Mouse (Mus musculus) forebrain, postnatal 0 days (tissue): ENCODE results near the gene Fam49a. TPM values are rescaled to one million over a fixed set of nuclear protein-coding genes. Genes with fewer than 3 reads are reported as not detected.

Source experiments
- ATAC-seq: fragments of 200-750 bp; cut with Nextera tagmentation; 2 replicates; pipeline ENCODE4 v1.8.0; 2017; ENCODE audit warnings: mild to moderate bottlenecking, moderate library complexity
- DNase-seq: peaks from one replicate; pipeline ENCODE4 v3.0.0-alpha.2; 2015
- H3K27ac ChIP-seq: fragments of 300-500 bp; sonication (generic); 2 replicates; pipeline ENCODE4 v1.5.1; 2014; ENCODE audit warnings: low read depth, mild to moderate bottlenecking, antibody characterized with exemption, low read length, moderate library complexity, mixed read lengths
- H3K27me3 ChIP-seq: fragments of 300-500 bp; sonication (generic); 2 replicates; pipeline ENCODE4 v1.6.1; 2014; ENCODE audit warnings: mild to moderate bottlenecking, low read length, mixed read lengths; ENCODE audit not compliant: insufficient read depth
- H3K36me3 ChIP-seq: fragments of 300-500 bp; sonication (generic); 2 replicates; pipeline ENCODE4 v1.6.1; 2014; ENCODE audit warnings: mild to moderate bottlenecking, moderate library complexity; ENCODE audit not compliant: insufficient read depth
- H3K4me1 ChIP-seq: fragments of 300-500 bp; sonication (generic); 2 replicates; pipeline ENCODE4 v1.6.1; 2014; ENCODE audit warnings: antibody characterized with exemption; ENCODE audit not compliant: insufficient read depth
- H3K4me2 ChIP-seq: fragments of 300-500 bp; sonication (generic); 2 replicates; pipeline ENCODE4 v1.6.1; 2014; ENCODE audit warnings: low read depth, mild to moderate bottlenecking, moderate library complexity
- H3K4me3 ChIP-seq: fragments of 300-500 bp; sonication (generic); 2 replicates; pipeline ENCODE4 v1.5.1; 2014; ENCODE audit warnings: low read depth, low read length, mixed read lengths
- H3K9ac ChIP-seq: fragments of 300-500 bp; sonication (generic); 2 replicates; pipeline ENCODE4 v1.6.1; 2014; ENCODE audit warnings: mild to moderate bottlenecking
- H3K9me3 ChIP-seq: fragments of 300-500 bp; sonication (generic); 2 replicates; pipeline ENCODE4 v1.6.1; 2016; ENCODE audit warnings: low read length
- CTCF ChIP-seq: sonication (generic); IDR thresholded peaks from 2 replicates; pipeline ENCODE4 v1.5.1; 2016; ENCODE audit warnings: antibody characterized with exemption, control low read depth, low read depth
- WGBS: fragments of 180-500 bp; shearing (Covaris S2); extraction: QIAGEN DNeasy Blood & Tissue Kit; methylation state at CpG from one replicate; pipeline ENCODE4 v1.1.7; 2014; 5-methylcytosine and 5-hydroxymethylcytosine counted together
- polyA plus RNA-seq: library from polyadenylated mRNA; unstranded; fragments of >200 nt; fragmentation: Nextera tagmentation; extraction: Ambion mirVana; gene quantifications from 2 replicates; pipeline ENCODE4 v1.2.1, GENCODE M21; 2015
- total RNA-seq: library from RNA; depleted of rRNA; stranded (reverse); fragments of >200 nt; gene quantifications from 2 replicates; pipeline ENCODE4 v1.2.3, GENCODE M21; 2014

The Fam49a gene
- total and polyA plus RNA-seq, 2 experiments from 2014 or later: 120 to 202 TPM

DNA sequence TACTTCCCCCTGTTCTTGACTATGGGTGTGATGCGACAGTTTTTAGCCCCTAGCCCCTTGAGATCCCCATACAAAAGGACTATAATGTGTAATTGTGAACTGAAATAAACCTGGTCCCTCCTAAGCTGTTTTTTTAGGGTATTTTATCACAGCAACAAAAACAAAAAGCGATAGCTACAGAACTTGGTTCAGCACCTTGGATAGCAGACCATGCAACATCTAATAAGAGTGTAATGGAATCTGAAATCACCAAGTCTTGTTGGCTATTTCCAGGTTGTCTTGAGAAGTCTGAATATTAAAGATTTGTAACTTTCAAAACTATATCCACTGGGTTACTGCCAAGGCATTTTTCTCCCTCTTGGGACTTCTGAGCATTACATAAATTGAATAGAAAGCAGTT lies 117.1 kb downstream of the Fam49a start:
- ATAC-seq: no peak
- no peak for DNase-seq
- Histone ChIP-seq H3K9ac (no peak overlapping the region), H3K36me3 (peaks cover 9% of the 10 kb centered on the region; the same call in 1 of the 2 replicates), H3K4me1 (no peaks in the 10 kb centered on the region), H3K4me2 (no peak overlapping the region), H3K9me3 (no peaks in the 10 kb centered on the region), H3K4me3 (no peak overlapping the region), H3K27me3 (no peaks in the 10 kb centered on the region), H3K27ac (no peak overlapping the region)
- WGBS: 71% methylated on average over 2 of the region's 2 CpGs
- TF ChIP-seq CTCF: no peak

DNA sequence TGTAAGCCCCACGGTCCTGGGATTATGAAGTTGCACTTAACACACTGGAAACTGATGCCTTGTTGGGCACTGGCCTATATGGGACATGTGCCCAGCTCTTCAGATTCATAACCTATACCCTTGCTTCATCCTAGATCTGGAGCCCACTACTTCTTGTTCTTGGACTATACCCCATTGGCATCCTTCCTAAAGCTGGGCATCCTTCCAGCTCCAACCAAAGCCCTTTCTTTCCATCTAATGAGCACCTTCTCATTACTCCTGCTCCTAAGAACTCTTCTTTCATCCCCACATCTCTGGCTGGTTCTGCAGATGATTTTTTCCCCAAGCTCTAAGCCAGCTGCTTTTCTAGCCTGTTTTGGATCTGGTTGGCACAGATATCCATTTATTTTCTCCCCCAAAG lies 127.3 kb downstream of the Fam49a start:
- no peak for DNase-seq
- no peak overlapping the region for H3K9ac ChIP-seq
- no peaks in the 10 kb centered on the region for H3K4me1 ChIP-seq

DNA sequence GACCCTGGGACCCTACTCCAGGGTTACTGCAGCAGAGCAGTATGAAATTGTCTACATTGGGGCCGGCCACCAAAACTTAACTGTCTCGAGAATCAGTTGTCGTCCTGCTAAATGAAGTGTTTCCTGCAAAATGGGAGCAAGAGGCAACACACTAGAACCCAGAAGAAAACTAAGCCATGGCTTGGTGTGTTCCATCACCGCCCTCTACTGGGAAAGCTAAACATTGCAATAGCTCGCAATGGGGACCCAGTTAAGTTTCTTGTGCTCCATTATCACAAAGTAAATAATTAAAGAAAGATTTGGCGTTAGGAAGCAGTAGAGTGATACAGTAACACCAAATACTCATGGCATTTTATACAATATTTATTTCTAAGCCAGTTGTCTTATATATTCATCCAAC lies 134.3 kb downstream of the Fam49a start:
- Histone ChIP-seq H3K36me3 (no peaks in the 10 kb centered on the region), H3K4me1 (no peaks in the 10 kb centered on the region), H3K9me3 (no peaks in the 10 kb centered on the region), H3K4me2 (no peak overlapping the region), H3K4me3 (no peak overlapping the region), H3K27me3 (no peaks in the 10 kb centered on the region), H3K27ac (no peak overlapping the region), H3K9ac (no peak overlapping the region)
- WGBS: 38% methylated on average over 6 of the region's 6 CpGs
- ATAC-seq: no peak
- peak; percentile 54 for DNase-seq
- TF ChIP-seq CTCF: peak; percentile 69

More for the DNA sequence above, 127.3 kb downstream of the Fam49a start:
- H3K9me3 ChIP-seq: no peaks in the 10 kb centered on the region
- H3K36me3 ChIP-seq: no peaks in the 10 kb centered on the region
- H3K4me2 ChIP-seq: no peak overlapping the region
- no peak for TF ChIP-seq CTCF
- H3K27me3 ChIP-seq: no peaks in the 10 kb centered on the region
- no peak overlapping the region for H3K4me3 ChIP-seq
- ATAC-seq: no peak
- 57% methylated on average over 1 of the region's 1 CpGs for WGBS
- no peak overlapping the region for H3K27ac ChIP-seq

DNA sequence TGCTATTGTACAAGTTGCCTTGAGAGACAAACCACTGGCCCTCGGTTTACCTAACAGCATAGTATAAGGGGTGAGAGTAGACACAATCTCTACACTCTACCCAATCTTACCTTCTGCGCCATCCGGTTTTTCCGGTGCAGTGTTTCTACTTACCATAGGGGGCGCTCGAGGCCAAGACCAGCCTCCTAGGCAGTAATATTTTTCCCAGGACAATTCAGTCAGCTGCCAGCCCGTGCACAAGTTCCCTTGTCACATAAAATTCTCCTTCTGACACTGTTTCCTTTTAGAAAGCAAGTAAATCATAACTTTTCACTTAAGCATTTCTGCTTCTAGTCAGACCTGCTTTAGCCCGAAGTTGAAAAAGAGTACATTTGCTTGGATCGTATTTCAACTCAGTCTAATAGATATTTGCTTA lies 139.1 kb downstream of the Fam49a start:
- H3K4me2 ChIP-seq: peak overlapping the region; percentile 43
- peak; percentile 72 for ATAC-seq
- peak overlapping the region; percentile 2; the same call in 1 of the 2 replicates for H3K4me3 ChIP-seq
- no peaks in the 10 kb centered on the region for H3K27me3 ChIP-seq
- no peaks in the 10 kb centered on the region for H3K36me3 ChIP-seq
- 48% methylated on average over 9 of the region's 9 CpGs for WGBS
- H3K9ac ChIP-seq: no peak overlapping the region
- peak; percentile 71 for TF ChIP-seq CTCF
- peak; percentile 77 for DNase-seq
- no peak overlapping the region for H3K27ac ChIP-seq
- 0 out of 2 replicates have a peak, but pooled peaks cover 3% of the 10 kb centered on the region for H3K4me1 ChIP-seq
- H3K9me3 ChIP-seq: no peaks in the 10 kb centered on the region

DNA sequence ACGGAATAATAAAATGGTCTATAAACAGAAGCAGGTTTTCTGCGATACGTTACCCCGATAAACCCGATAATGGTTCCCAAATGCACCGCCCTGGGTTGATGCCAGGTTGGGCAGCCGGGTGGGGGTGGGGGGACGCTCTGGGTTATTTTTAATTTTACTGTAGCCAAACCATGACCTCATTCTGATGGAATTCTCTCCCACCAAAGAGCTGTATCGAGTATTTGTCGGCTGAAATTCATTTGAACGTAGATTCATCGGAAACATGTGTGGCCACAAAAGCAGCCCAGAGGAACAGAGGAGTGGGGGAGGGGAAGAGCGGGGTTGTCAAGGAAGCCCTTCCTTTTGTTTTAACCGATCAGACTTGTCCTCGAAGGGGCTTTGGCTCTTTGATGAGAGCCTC lies 139.6 kb downstream of the Fam49a start:
- no peak for TF ChIP-seq CTCF
- no peak overlapping the region for H3K27ac ChIP-seq
- ATAC-seq (no peak), DNase-seq (peak; percentile 33)
- H3K4me1 ChIP-seq: 0 out of 2 replicates have a peak, but pooled peaks cover 3% of the 10 kb centered on the region
- H3K36me3 ChIP-seq: no peaks in the 10 kb centered on the region
- 33% methylated on average over 15 of the region's 15 CpGs for WGBS
- H3K4me2 ChIP-seq: peak overlapping the region; percentile 43
- peak overlapping the region; percentile 2; the same call in 1 of the 2 replicates for H3K4me3 ChIP-seq
- no peaks in the 10 kb centered on the region for H3K9me3 ChIP-seq
- H3K9ac ChIP-seq: no peak overlapping the region
- H3K27me3 ChIP-seq: no peaks in the 10 kb centered on the region

DNA sequence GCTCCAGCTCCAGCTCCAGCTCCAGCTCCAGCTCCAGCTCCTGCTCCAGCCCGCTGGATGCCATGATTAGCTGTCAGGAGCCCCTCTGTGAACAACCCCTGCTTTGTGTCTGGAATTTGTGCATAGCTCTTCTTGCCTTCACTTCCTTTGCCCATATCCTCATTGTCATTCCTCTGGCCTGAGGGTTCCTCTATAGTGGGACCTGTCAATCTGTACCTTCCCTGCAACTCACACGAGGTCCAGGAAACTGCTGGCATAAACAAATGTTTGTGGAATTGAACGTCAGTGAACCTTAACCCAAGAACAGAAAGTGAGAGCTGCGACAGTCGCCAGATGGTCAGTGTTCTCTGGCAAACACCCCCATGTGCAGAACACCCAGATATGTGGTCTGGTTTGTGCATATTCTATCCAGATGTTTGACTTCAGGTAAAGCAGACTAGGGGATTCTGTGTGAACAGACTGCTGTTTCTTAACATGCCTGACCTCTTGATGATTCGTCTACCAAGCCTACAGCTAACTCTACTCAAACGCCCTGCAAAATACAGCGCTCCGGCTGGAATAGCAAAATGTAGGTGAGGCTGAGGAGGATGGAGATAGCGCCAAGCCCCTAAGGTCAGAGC lies 143.7 kb downstream of the Fam49a start:
- no peak overlapping the region for H3K4me2 ChIP-seq
- no peak overlapping the region for H3K27ac ChIP-seq
- DNase-seq (no peak), ATAC-seq (no peak)
- no peaks in the 10 kb centered on the region for H3K27me3 ChIP-seq
- peaks cover 11% of the 10 kb centered on the region; the same call in 1 of the 2 replicates for H3K4me1 ChIP-seq
- 57% methylated on average over 10 of the region's 10 CpGs for WGBS
- no peaks in the 10 kb centered on the region for H3K36me3 ChIP-seq
- H3K9me3 ChIP-seq: no peaks in the 10 kb centered on the region
- no peak for TF ChIP-seq CTCF
- no peak overlapping the region for H3K9ac ChIP-seq
- H3K4me3 ChIP-seq: no peak overlapping the region

DNA sequence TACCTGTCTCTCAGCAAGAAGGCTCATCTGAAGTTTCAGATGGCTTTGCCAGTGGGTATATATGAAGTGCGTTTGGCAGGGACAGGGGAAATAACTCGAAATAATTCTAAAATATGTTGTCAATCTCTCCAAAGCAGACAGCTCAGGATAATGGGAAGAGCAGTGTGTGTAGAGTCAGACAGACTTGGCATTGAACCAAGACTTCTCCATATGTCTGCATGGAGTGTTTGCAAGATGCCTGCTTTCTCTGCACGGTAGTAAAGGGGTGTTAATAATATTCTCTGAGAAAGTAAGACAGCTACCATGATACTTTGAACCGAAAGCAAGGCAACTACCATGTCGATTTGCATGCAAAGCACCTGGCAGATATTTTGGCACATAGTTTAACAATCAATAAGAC lies 147.1 kb downstream of the Fam49a start:
- DNase-seq (peak; percentile 69), ATAC-seq (peak; percentile 78)
- WGBS: 43% methylated on average over 5 of the region's 5 CpGs
- H3K4me1 ChIP-seq: peaks cover 8% of the 10 kb centered on the region; the same call in 1 of the 2 replicates
- no peak overlapping the region for H3K4me2 ChIP-seq
- no peak overlapping the region for H3K9ac ChIP-seq
- H3K27ac ChIP-seq: no peak overlapping the region
- no peaks in the 10 kb centered on the region for H3K9me3 ChIP-seq
- no peak for TF ChIP-seq CTCF
- H3K27me3 ChIP-seq: no peaks in the 10 kb centered on the region
- H3K36me3 ChIP-seq: no peaks in the 10 kb centered on the region
- no peak overlapping the region for H3K4me3 ChIP-seq
